Mouse (Mus musculus): ENCODE measurements around the gene Zdhhc3.

GRCm38 (mm10) chr9:123158125-123158836 lies 45.3 kb upstream of the Zdhhc3 start:
- TF ChIP-seq CTCF (conservative IDR thresholded peaks at IDR 0.05; ENCODE audit: insufficient read depth, insufficient read length, low read depth, low read length) (peak; percentile 60), POLR2A (IDR thresholded peaks at IDR 0.05; ENCODE audit: low read depth, low read length) (no peak)

Data from kidney, adult 2 months (tissue).